Mouse (Mus musculus) ES-E14 (cell line): ENCODE data around the gene Thap3. TPM values are rescaled to one million over a fixed set of nuclear protein-coding genes. Genes with fewer than 3 reads are reported as not detected.
A peak's percentile ranks its signal among the peaks of the same experiment; 100 is the strongest.

Experiments
- DNase-seq: peaks from one replicate; pipeline ENCODE4 v3.0.0-alpha.2; 2013; ENCODE audit warnings: low read depth, low spot score
- H3K27ac ChIP-seq: 2 replicates; pipeline ENCODE4 v1.5.1; 2012; ENCODE audit warnings: low read depth, mild to moderate bottlenecking, low read length, moderate library complexity, mixed read lengths; ENCODE audit not compliant: poor library complexity, insufficient read depth, severe bottlenecking
- H3K36me3 ChIP-seq: 2 replicates; pipeline ENCODE4 v1.6.1; 2012; ENCODE audit warnings: mild to moderate bottlenecking, low read length, moderate library complexity, mixed read lengths; ENCODE audit not compliant: control insufficient read depth, poor library complexity, insufficient read depth, severe bottlenecking
- H3K4me1 ChIP-seq, 2 experiments: fragments of 150-350 bp in 1 of 2; sonication (generic) in 1 of 2; 2 replicates each; pipeline ENCODE4 v1.6.1; 2012; ENCODE audit warnings: low read length in 2 of 2, mild to moderate bottlenecking in 1 of 2, mixed read lengths in 1 of 2; ENCODE audit not compliant: control insufficient read depth in 2 of 2, insufficient read depth in 2 of 2, poor library complexity in 1 of 2
- H3K4me3 ChIP-seq, 2 experiments: fragments of 150-350 bp in 1 of 2; sonication (generic) in 1 of 2; 2 replicates each; pipeline ENCODE4 v1.5.1; 2012; ENCODE audit warnings: low read length in 2 of 2, low read depth in 1 of 2, mild to moderate bottlenecking in 1 of 2, mixed read lengths in 1 of 2; ENCODE audit not compliant: insufficient read depth in 1 of 2, poor library complexity in 1 of 2, severe bottlenecking in 1 of 2
- H3K9ac ChIP-seq: 2 replicates; pipeline ENCODE4 v1.6.1; 2012; ENCODE audit warnings: low read depth, mild to moderate bottlenecking, low read length, mixed read lengths; ENCODE audit not compliant: poor library complexity, insufficient read depth, severe bottlenecking
- H3K9me3 ChIP-seq: fragments of 150-350 bp; sonication (generic); 2 replicates; pipeline ENCODE4 v1.6.1; 2012; ENCODE audit warnings: low read depth, mild to moderate bottlenecking, low read length; ENCODE audit not compliant: control insufficient read depth, insufficient read depth
- CHD2 ChIP-seq: IDR thresholded peaks from 2 replicates; pipeline ENCODE4 v1.6.1; 2014; ENCODE audit warnings: mild to moderate bottlenecking, low read depth, low read length, inconsistent platforms
- HCFC1 ChIP-seq: IDR thresholded peaks from 2 replicates; pipeline ENCODE4 v1.6.1; 2012; ENCODE audit warnings: low read length, inconsistent platforms, borderline replicate concordance; ENCODE audit not compliant: insufficient read depth
- MAFK ChIP-seq: IDR thresholded peaks from 2 replicates; pipeline ENCODE4 v1.6.1; 2014; ENCODE audit warnings: mild to moderate bottlenecking, low read depth, low read length, inconsistent platforms; ENCODE audit not compliant: insufficient read depth
- ZC3H11A ChIP-seq: IDR thresholded peaks from 2 replicates; pipeline ENCODE4 v1.6.1; 2012; ENCODE audit warnings: low read depth, mild to moderate bottlenecking, inconsistent platforms, low read length, borderline replicate concordance
- ZNF384 ChIP-seq: IDR thresholded peaks from 2 replicates; pipeline ENCODE4 v1.6.1; 2012; ENCODE audit warnings: low read depth, low read length, inconsistent platforms
- in situ Hi-C, 2 experiments: fragments of 600-800 bp; cut with MboI; formaldehyde crosslinking; loops; one replicate each; pipeline ENCODE4 v1.15.1; 2025; ENCODE audit warnings: low sequenced_read_pairs in 2 of 2, inconsistent platforms in 1 of 2; ENCODE audit not compliant: unreplicated experiment in 2 of 2
- total RNA-seq: library from RNA; depleted of rRNA; stranded (reverse); fragments of 300-350 nt; gene quantifications from 2 replicates; pipeline ENCODE4 v1.2.3, GENCODE M21; 2012

Thap3 gene
- total RNA-seq, 1 experiment, result 7.6 TPM

DNA sequence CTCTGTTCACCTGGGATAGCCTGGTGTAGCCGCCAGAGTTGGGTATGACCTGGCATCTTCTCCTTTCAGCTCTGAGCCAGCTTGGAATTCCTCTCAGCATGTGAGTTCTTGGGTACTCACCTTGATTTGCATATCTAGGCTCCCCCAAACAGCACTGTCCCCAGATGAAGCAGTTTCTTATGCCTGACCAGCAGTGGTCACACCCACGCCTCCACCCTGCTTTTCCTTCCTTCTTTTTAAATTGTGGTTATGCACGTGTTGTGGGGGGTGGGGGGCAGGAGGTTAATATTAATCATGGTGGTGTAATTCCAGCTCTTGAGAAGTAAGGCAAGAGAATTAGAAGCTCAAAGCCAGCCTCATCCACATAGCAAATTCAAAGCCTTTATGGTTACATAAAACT is 26.0 kb downstream of the Thap3 start:
- TF ChIP-seq CHD2, result no peak
- TF ChIP-seq MAFK, result no peak
- TF ChIP-seq HCFC1, result no peak
- TF ChIP-seq ZC3H11A, result no peak
- TF ChIP-seq ZNF384, result no peak
- H3K27ac ChIP-seq, result no peak overlapping the region

GRCm38 (mm10) chr4:151960513-151960854 is 28.3 kb downstream of the Thap3 start:
- Histone ChIP-seq H3K4me1 (no peaks in the 10 kb centered on the region; a peak in 1 of 4 replicates), H3K27ac (no peak overlapping the region), H3K4me3 (no peak overlapping the region), H3K36me3 (peaks cover 52% of the 10 kb centered on the region), H3K9me3 (no peaks in the 10 kb centered on the region), H3K9ac (no peak overlapping the region)
- in situ Hi-C loops, result no loop called here
- TF ChIP-seq HCFC1 (no peak), MAFK (no peak)
- DNase-seq, result no peak

More for the DNA sequence above, 26.0 kb downstream of the Thap3 start:
- H3K36me3 ChIP-seq, result peaks cover 33% of the 10 kb centered on the region
- no peak for DNase-seq
- H3K4me3 ChIP-seq, result no peak overlapping the region
- H3K9me3 ChIP-seq, result no peaks in the 10 kb centered on the region
- H3K4me1 ChIP-seq, result peaks cover 0 to 2% of the 10 kb centered on the region in 2 experiments; a peak in 3 of 4 replicates
- in situ Hi-C loops, result no loop called here
- no peak overlapping the region for H3K9ac ChIP-seq

DNA sequence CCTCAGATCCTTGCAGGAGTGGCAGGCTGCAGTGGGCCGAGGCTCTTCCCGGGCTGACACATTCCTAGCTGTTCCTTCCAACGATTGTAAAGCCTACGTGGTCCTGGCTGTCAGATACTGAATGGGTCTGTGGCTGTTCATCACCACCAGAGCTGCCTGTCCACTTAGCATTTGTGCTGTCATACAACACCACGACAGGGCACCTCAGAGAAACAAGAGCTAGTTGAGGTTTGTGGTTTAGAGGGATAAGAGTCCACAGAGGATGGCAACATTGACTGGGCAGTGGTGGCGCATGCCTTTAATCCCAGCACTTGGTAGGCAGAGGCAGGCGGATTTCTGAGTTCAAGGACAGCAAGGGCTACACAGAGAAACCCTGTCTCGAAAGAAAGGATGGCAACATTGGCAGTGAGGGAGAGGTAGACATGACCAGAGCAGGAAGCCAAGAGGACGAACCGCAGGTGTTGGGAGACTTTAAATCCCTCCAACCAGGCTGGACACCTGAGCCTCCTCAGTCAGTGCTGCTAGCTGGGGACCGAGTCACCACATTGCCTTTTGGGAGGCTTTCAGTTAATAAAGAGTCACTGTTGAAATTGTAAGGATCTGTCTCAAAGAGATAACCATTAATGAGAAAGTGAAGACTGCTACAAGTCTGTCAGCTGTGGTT is 28.8 kb downstream of the Thap3 start:
- Histone ChIP-seq H3K27ac (no peak overlapping the region), H3K4me1 (no peaks in the 10 kb centered on the region; a peak in 1 of 4 replicates), H3K9me3 (no peaks in the 10 kb centered on the region), H3K9ac (0 out of 2 replicates have a peak overlapping the region, but pooled peaks have one; percentile 30), H3K4me3 (no peak overlapping the region), H3K36me3 (peaks cover 51% of the 10 kb centered on the region)
- TF ChIP-seq HCFC1, result no peak
- no peak for TF ChIP-seq ZNF384
- TF ChIP-seq CHD2, result no peak
- TF ChIP-seq MAFK, result no peak
- no peak for TF ChIP-seq ZC3H11A
- no peak for DNase-seq
- in situ Hi-C loops, result no loop called here

DNA sequence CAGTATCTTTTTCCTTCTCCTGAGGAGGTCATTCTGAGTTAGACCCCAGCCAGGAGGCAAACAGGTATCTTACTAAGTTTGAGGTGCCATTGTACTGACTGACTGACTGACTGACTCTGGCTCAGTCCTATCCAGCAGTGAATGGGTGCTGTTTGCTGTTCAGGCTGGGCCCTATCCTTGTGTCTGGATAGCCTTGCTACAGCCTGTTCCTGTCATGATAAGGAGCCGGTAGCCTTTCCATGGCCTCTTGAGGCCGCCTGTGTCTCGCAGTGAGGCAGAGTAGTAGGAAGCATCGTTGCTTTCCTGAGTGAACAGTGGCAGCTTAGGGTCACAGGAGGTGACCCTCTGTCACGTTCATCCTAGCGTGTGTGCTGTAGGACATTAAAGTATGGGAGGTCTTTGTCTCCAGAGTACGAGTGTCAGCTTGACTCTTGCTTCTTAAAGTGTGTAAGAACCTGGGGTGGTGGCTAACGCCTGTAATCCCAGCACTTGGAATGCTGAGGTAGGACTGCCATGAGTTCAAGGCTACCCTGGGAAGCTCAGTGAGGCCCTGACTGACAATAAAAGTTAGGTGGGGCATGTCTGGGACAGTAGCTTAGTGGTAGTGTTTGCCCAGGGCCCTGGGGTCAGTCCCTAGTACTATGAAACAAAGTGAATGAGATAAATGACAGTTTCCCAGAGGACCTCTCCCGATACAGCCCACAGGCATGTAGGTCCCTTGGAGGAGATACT is 31.0 kb downstream of the Thap3 start:
- no peak overlapping the region for H3K4me3 ChIP-seq
- H3K9me3 ChIP-seq, result no peaks in the 10 kb centered on the region
- in situ Hi-C loops, result no loop called here
- H3K9ac ChIP-seq, result no peak overlapping the region
- no peak for DNase-seq
- no peaks in the 10 kb centered on the region; a peak in 1 of 4 replicates for H3K4me1 ChIP-seq
- TF ChIP-seq ZNF384 (no peak), CHD2 (no peak), ZC3H11A (no peak), HCFC1 (no peak), MAFK (no peak)
- peaks cover 60% of the 10 kb centered on the region for H3K36me3 ChIP-seq
- H3K27ac ChIP-seq, result no peak overlapping the region
